Comparison of ENCODE assay signal across 7 mouse cellular contexts in genomic region chr9:20644360-20645081, GRCm38 (mm10). TPM values are rescaled to one million over a fixed set of nuclear protein-coding genes. Genes with fewer than 3 reads are reported as not detected.
DNase-seq lines count a peak whose midpoint lies in the region; ATAC-seq and TF ChIP-seq lines count a peak whose summit lies in the region.

TSS of gene Fbxl12 (minus strand) at chr9:20644767.

- H3K4me3 ChIP-seq in midbrain, embryonic 11.5 days (ENCODE audit: low read depth, low read length), result peak within 1 kb of the TSS; percentile 69
- H3K4me3 ChIP-seq in small intestine, adult 2 months (ENCODE audit: low read depth, low read length), result peak within 1 kb of the TSS; percentile 88

- peak within 1 kb of the TSS; percentile 75 for H3K4me2 ChIP-seq in midbrain, embryonic 11.5 days

- under 1% methylated on average over 43 of the region's 43 CpGs for WGBS in midbrain, embryonic 11.5 days
- WGBS in small intestine, adult 2 months, result under 1% methylated on average over 43 of the region's 43 CpGs

- no peaks in the 10 kb centered on the region for H3K27me3 ChIP-seq in midbrain, embryonic 11.5 days (ENCODE audit: control insufficient read depth, insufficient read depth, low read length)
- no peaks in the 10 kb centered on the region for H3K27me3 ChIP-seq in small intestine, adult 2 months (ENCODE audit: control insufficient read depth, insufficient read depth, low read length)

- peak within 1 kb of the TSS; percentile 69 for H3K9ac ChIP-seq in midbrain, embryonic 11.5 days (ENCODE audit: low read length)

- peak within 1 kb of the TSS; percentile 42; the same call in 1 of the 2 replicates for H3K27ac ChIP-seq in midbrain, embryonic 11.5 days (ENCODE audit: low read depth, low read length)
- H3K27ac ChIP-seq in small intestine, adult 2 months (ENCODE audit: insufficient read depth, low read depth, low read length), result peak within 1 kb of the TSS; percentile 73

- H3K36me3 ChIP-seq in midbrain, embryonic 11.5 days (ENCODE audit: control insufficient read depth, insufficient read depth, low read length), result peaks cover 2% of the 10 kb centered on the region; the same call in 1 of the 2 replicates
- H3K36me3 ChIP-seq in small intestine, adult 2 months (ENCODE audit: control insufficient read depth, insufficient read depth, low read length), result peaks cover 2% of the 10 kb centered on the region; the same call in 1 of the 2 replicates

- no peaks in the 10 kb centered on the region for H3K9me3 ChIP-seq in midbrain, embryonic 11.5 days (ENCODE audit: control insufficient read depth, low read length)

- intact Hi-C loops in left cerebral cortex, postnatal 4 days (cut with DNase I), result no loop called here

- DNase-seq in adrenal gland, adult 2 months, result peak; percentile 86
- DNase-seq in embryo, embryonic 10 days (ENCODE audit: low spot score), result peak; percentile 92
- DNase-seq in gastrocnemius, postnatal 25 days, result peak; percentile 60
- DNase-seq in left cerebral cortex, postnatal 4 days, result peak; percentile 61
- DNase-seq in midbrain, embryonic 11.5 days (ENCODE audit: low spot score, missing footprints), result peak; percentile 98

- H3K4me1 ChIP-seq in midbrain, embryonic 11.5 days (ENCODE audit: control insufficient read depth, insufficient read depth, low read length), result peaks cover 21% of the 10 kb centered on the region
- H3K4me1 ChIP-seq in small intestine, adult 2 months (ENCODE audit: control insufficient read depth, insufficient read depth, insufficient read length, low read length), result peaks cover 2% of the 10 kb centered on the region; the same call in 1 of the 2 replicates

- TF ChIP-seq POLR2A in small intestine, adult 2 months (IDR thresholded peaks at IDR 0.05; ENCODE audit: low read depth, low read length), result peak; percentile 66; the same call in 1 of the 2 replicates

- ATAC-seq in inflammation-experienced regulatory T-cells, adult 6 months, result peak; percentile 74
- peak; percentile 20 for ATAC-seq in midbrain, embryonic 11.5 days (ENCODE audit: low FRiP score)

- TF ChIP-seq CTCF in small intestine, adult 2 months (IDR thresholded peaks at IDR 0.05; ENCODE audit: extremely low read depth, insufficient read length, insufficient replicate concordance, low read depth, low read length), result no peak

RNA-seq across cellular contexts. Expression of gene Fbxl12, which starts in this region (rescaled TPM):
- total RNA-seq in adrenal gland, adult 2 months (2021), result 10 to 100 TPM; 13.0 to 16.7 TPM
- 47.1 and 59.1 TPM in 2 replicates for polyA plus RNA-seq in adrenal gland, adult 2 months (2012; rRNA removed)
- 1 to 10 TPM; 4.7 to 5.1 TPM for total RNA-seq in gastrocnemius, postnatal 25 days (2021)
- polyA plus RNA-seq in inflammation-experienced regulatory T-cells, adult 6 months (2017; shearing (Covaris generic)), result 10 to 100 TPM; 21.7 to 59.5 (median 54.3) TPM
- 10 to 100 TPM; 21.9 to 25.4 TPM for total RNA-seq in left cerebral cortex, postnatal 4 days (2021)
- 10.5 and 12.0 TPM in 2 replicates for polyA plus RNA-seq in midbrain, embryonic 11.5 days (2014; fragmentation: Nextera tagmentation; extraction: Ambion mirVana)
- 21.0 and 42.5 TPM in 2 replicates for polyA plus RNA-seq in small intestine, adult 2 months (2012; rRNA removed)

Comparison
In these comparisons a context has a peak if more than half of its experiments do, and no peak if none do; other contexts are left out.
1. Peak in every context shown above with its lines: DNase-seq, ATAC-seq, H3K4me3 ChIP-seq and H3K27ac ChIP-seq.